In the genomic region with DNA sequence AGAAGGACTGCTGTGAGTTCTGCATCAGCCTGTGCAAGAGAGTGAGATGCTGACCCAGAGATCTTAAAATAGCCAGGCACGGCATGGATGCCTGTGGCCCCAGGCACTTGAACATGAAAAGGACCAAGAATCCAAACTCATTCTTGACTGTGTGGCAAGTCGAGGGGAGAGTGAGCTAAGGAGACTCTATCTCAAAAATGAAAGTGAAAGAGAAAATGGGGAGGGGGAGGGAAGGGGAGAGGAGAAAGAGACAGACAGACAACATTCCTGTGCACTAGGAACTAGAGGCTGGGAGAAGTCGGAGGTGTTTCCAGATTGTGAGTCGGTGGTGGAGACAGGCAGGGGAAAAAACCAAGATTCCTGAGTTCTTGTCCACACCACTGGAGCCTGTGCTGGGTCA, we compare ENCODE assay signal across 1 mouse cellular context.
TF ChIP-seq lines count a peak whose summit lies in the region.

No protein-coding gene starts in this region.

TF ChIP-seq in myocyte, 11 proteins besides CTCF, POLR2A, EP300 and RAD21 (continued from another document):
- TF ChIP-seq SRF (IDR thresholded peaks at IDR 0.05; ENCODE audit: control insufficient read depth, insufficient read length, low read depth) = no peak
